Mouse (Mus musculus) brain, embryonic 18.5 days (tissue): ENCODE data around the gene Eid2.
"Not testable (repeated sequence)": the region's sequence is repeated elsewhere in the genome, so short reads cannot be mapped to it uniquely, and the experiment has no call there.

Source experiments
- DNase-seq: peaks from one replicate; pipeline ENCODE4 v3.0.0-alpha.2; 2012; ENCODE audit warnings: low read depth, low spot score

Eid2 gene

GRCm38 (mm10) chr7:28267129-28268041 is at the start of gene Eid2:
TSS of gene Eid2 (plus strand) at chr7:28267881.
- peak; percentile 82 for DNase-seq

GRCm38 (mm10) chr7:28218951-28219740 is 48.5 kb upstream of the Eid2 start:
- not testable (repeated sequence) for DNase-seq

GRCm38 (mm10) chr7:28226836-28227235 is 40.8 kb upstream of the Eid2 start:
- DNase-seq: not testable (repeated sequence)

- not testable (repeated sequence) for DNase-seq
Measured at GRCm38 (mm10) chr7:28227421-28227820, 40.3 kb upstream of the Eid2 start.

- not testable (repeated sequence) for DNase-seq
Measured at GRCm38 (mm10) chr7:28243943-28244342, 23.7 kb upstream of the Eid2 start.

GRCm38 (mm10) chr7:28248957-28249356 is 18.7 kb upstream of the Eid2 start:
- no peak for DNase-seq

GRCm38 (mm10) chr7:28251976-28252375 is 15.7 kb upstream of the Eid2 start:
- no peak for DNase-seq

GRCm38 (mm10) chr7:28254591-28254990 is 13.1 kb upstream of the Eid2 start:
- DNase-seq: no peak

- DNase-seq: no peak
Measured at GRCm38 (mm10) chr7:28255476-28255875, 12.2 kb upstream of the Eid2 start.

- no peak for DNase-seq
Measured at GRCm38 (mm10) chr7:28262861-28263260, 4.8 kb upstream of the Eid2 start.

- DNase-seq: no peak
Measured at GRCm38 (mm10) chr7:28263786-28264185, 3.9 kb upstream of the Eid2 start.

- no peak for DNase-seq
Measured at GRCm38 (mm10) chr7:28265391-28265790, 2.3 kb upstream of the Eid2 start.

GRCm38 (mm10) chr7:28268042-28268531 is 406 bp downstream of the Eid2 start:
- DNase-seq: no peak

GRCm38 (mm10) chr7:28268576-28268975 is 895 bp downstream of the Eid2 start:
- DNase-seq: no peak

- no peak for DNase-seq
Measured at GRCm38 (mm10) chr7:28269355-28269754, 1.7 kb downstream of the Eid2 start.

- no peak for DNase-seq
Measured at GRCm38 (mm10) chr7:28271761-28272160, 4.1 kb downstream of the Eid2 start.

- DNase-seq: no peak
Measured at GRCm38 (mm10) chr7:28277237-28277614, 9.5 kb downstream of the Eid2 start.

GRCm38 (mm10) chr7:28277615-28278278 is 10.1 kb downstream of the Eid2 start, which contains the start of gene Eid2b:
TSS of gene Eid2b (plus strand) at chr7:28277739.
- peak; percentile 78 for DNase-seq

GRCm38 (mm10) chr7:28278279-28278652 is 10.6 kb downstream of the Eid2 start:
- no peak for DNase-seq

- no peak for DNase-seq
Measured at GRCm38 (mm10) chr7:28280630-28281029, 12.9 kb downstream of the Eid2 start.

- no peak for DNase-seq
Measured at GRCm38 (mm10) chr7:28290165-28290564, 22.5 kb downstream of the Eid2 start.
